Mouse (Mus musculus) spleen, adult 2 months (tissue): ENCODE measurements around the gene Ptprm.

Experiments used
- CTCF ChIP-seq: fragments of 200-500 bp; IDR thresholded peaks from 2 replicates; pipeline ENCODE4 v1.5.1; 2011; ENCODE audit warnings: mild to moderate bottlenecking, inconsistent platforms; ENCODE audit not compliant: insufficient read depth, insufficient read length, insufficient replicate concordance; ENCODE audit errors: extremely low read depth
- POLR2A ChIP-seq: fragments of 200-500 bp; IDR thresholded peaks from 2 replicates; pipeline ENCODE4 v1.6.1; 2011; ENCODE audit warnings: low read depth, low read length, inconsistent platforms

- TF ChIP-seq CTCF, result no peak
- TF ChIP-seq POLR2A, result no peak
Observed at GRCm38 (mm10) chr17:67302569-67302968, 51.7 kb downstream of the Ptprm start.
